Mouse (Mus musculus) gonadal fat pad, adult 2 months (tissue): ENCODE results near the gene Fam83g. TPM values are rescaled to one million over a fixed set of nuclear protein-coding genes. Genes with fewer than 3 reads are reported as not detected.

ENCODE experiments used
- DNase-seq: peaks from one replicate; pipeline ENCODE4 v3.0.0-alpha.2; 2012; ENCODE audit warnings: low read depth
- polyA plus RNA-seq: library from polyadenylated mRNA; depleted of rRNA; stranded (reverse); fragments of >200 nt; gene quantifications from 2 replicates; pipeline ENCODE4 v1.2.3, GENCODE M21; 2012

The Fam83g gene
- polyA plus RNA-seq, 1 experiment: 2.6 TPM

DNA sequence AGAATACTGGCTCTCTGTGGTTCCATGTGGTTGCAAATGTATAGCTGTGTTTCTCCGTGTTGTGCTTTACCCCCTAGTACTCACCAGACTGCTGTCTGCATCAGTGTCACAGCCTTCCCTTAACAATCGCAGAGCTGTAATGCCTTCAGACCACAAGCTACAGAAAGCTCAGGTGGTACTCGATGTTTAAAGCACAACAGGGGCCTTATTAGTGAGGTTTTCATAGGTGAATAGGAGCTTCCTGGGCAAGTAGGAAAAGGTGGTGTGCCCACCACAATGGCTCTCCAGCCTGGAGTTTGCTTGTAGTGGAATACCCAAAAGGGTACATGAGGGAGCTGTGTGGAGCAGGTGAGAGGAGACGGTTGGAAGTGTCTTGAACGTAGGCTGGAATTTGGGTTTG is 31.7 kb upstream of the Fam83g start:
- no peak for DNase-seq

DNA sequence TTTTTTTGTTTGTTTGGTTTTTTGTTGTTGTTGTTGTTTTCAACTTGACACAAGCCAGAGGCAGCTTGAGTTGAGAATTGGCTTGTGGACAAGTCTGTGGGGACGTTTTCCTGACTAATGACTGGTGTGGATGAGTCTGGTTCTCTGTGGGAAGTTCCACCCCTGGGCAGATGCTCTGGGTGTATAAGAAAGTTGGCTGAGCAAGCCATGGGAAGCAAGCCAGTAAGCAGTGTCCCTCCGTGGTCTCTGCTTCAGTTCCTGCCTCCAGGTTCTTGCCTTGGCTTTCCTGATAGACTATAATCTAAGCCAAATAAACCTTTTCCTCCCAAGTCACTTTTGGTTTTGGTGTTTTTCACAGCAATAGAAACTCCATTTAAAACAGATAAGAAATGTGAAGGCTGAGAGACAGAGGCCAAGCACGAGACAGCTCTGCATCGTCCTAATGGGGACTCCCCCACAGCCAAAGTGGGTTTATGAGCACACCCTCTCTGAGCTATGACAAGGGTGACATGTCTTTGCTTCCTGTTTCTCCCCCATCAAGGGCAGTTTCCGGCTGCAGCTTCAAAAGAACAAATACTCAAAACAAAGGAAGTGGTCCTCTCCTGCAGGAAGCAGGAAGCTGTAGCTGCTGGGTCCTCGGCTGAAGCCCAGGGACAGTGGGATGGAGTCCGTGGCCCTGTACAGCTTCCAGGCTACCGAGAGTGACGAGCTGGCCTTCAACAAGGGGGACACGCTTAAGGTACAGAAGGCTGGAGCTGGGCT is 31.0 kb upstream of the Fam83g start, which contains the start of gene Grap:
Gene Grap, plus strand, starts transcription at position 580 of the 762 bp plus-strand sequence.
- no peak for DNase-seq

DNA sequence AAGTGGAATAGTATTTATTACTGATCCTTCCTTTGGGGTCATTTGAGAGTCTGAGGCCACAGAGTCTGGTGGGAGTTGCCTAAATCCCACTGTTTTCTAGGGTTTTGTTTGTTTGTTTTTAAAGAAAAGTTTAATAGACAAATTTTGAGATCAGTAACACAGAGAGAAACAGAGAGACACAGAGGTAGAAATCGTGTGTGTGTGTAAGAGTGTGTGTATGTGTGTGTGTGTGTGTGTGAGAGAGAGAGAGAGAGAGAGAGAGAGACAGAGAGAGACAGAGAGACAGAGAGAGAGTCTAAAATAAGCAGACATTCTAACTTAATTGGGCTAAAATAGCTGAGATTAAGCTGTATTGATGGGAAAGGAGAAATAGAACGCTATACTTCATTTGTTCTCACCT is 30.3 kb upstream of the Fam83g start:
- no peak for DNase-seq

GRCm38 (mm10) chr11:61654786-61655311 is 29.0 kb upstream of the Fam83g start:
- no peak for DNase-seq

DNA sequence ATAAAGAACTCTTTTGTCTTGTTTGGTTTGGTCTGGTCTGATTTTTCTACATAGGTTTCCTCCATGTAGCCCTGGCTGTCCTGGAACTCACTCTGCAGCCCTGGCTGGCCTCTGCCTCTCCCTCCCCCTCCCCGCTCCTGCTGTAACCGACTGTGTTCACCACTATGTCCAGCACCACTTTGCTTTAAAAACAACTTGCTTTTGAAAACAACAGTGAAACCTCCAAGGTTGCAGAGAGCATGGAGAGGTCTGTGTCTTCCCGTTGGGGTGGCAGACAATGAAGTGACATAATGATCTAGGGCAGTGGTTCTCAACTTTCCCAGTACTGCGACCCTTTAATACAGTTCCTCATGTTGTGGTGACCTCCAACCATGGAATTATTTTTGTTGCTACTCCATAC is 28.2 kb upstream of the Fam83g start:
- DNase-seq: no peak

DNA sequence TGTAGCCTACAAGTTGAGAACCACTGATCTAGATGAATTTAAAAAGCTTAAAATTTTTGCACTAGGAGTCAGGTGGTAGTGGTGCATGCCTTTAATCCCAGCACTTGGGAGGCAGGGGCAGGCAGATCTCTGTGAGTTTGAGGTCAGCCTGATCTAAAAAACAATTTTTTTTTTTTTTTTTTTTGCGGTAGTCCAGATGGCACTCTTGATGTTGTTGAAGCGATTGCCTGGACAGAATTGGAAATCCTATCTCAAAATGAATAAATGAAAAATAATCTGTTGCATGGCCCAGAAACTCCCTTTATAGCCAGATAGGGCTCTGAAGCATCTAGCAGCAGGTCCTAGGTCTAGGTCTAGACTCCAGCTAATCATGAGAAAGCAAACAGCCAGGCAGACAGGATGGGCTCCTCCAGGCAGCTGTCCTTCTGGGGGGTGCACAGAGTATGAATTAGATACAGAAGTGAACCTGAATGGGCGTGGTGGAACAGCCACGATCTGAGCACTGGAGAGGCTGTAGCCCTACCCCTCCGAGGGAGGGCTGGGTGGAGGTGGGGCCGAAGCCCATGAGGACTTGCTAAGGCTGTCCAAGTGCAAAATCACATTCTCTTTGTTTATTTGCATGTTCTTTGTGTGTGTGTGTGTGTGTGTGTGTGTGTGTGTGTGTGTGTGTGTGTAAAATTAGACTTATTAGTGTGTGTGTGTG is 27.6 kb upstream of the Fam83g start:
- no peak for DNase-seq

DNA sequence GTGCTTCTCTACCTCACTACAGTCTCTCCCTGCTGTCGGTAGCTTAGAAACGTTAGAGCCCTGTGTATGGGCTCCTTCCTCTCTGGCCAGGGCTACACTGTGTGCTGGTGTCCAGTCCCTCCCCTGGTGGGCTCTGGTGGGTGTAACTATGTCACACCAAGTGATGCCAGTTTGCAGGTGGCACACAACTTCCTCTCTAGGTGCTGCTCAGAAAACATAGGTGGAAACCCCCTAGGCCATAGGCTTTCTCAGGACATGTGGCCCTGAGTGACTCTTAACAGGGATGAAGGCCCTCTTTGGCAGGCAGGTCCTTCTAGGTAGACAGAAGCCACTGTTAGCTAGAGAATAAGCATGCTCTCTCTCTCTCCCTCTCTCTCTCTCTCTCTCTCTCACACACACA is 26.5 kb upstream of the Fam83g start:
- no peak for DNase-seq

- DNase-seq: no peak
Measured at GRCm38 (mm10) chr11:61658360-61658922, 25.4 kb upstream of the Fam83g start.

DNA sequence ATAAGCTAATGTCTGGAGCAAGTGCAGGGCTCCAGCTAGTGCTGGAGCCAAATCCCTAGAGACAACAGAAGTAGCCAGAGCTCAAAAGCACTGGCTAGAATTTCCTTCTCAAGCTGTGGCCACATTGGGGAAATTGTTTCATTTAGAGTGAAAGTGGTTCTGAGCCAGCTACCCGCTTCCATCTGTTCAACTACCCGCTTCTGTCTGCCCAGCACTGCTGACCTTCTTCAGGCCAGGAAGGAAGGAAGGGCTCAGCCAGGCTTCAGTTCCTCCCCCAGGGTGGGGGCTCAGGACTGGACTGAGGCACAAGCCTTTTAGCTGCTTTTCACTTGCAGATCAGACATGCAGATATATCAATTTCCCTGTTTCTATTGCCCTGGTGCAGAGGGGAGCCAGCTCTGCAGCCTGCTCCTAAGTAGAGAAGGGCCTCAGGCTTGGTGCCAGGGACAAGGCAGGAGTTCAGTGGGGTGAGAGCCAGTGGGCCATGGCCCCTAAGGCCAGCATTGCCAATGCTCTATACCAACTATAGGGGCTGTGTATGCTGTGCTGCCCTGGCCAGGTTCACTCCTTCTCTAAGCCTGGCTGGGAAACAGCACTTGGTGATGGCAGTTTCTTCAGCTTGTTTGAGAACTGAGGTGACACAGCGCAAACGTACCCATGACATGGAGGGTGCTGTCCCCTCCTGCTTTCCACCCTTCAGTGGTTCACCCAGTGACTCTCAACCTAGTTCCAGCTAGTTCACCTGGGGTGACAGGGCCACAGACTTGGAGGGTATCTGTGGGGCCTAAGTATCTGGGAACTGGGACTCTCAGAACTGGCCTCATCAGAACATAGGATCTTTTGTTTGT is 24.7 kb upstream of the Fam83g start:
- DNase-seq: no peak

DNA sequence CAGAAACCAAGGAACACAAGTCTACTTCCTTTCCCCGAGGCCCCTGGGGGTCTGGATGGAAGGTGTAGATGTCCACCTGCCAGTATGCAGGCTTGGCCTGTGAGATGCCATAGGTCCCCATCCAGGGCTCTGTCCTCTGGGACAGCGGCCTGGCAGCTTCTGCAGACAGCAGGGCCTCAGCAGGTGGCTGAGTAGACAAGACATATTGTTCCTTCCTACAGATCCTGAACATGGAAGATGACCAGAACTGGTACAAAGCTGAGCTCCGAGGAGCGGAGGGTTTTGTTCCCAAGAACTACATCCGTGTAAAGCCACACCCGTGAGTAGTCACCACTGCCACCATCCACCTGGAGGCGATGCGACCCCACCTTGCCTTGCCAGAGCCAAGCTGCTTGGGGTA is 23.9 kb upstream of the Fam83g start:
- DNase-seq: no peak

- DNase-seq: no peak
Measured at GRCm38 (mm10) chr11:61660806-61661392, 23.0 kb upstream of the Fam83g start.

- no peak for DNase-seq
Measured at GRCm38 (mm10) chr11:61662189-61662588, 21.7 kb upstream of the Fam83g start.

GRCm38 (mm10) chr11:61665401-61665800 is 18.5 kb upstream of the Fam83g start:
- no peak for DNase-seq

GRCm38 (mm10) chr11:61665991-61666799 is 17.7 kb upstream of the Fam83g start:
- DNase-seq: no peak

- DNase-seq: no peak
Measured at GRCm38 (mm10) chr11:61667248-61667647, 16.6 kb upstream of the Fam83g start.

- no peak for DNase-seq
Measured at GRCm38 (mm10) chr11:61667782-61668181, 16.1 kb upstream of the Fam83g start.

DNA sequence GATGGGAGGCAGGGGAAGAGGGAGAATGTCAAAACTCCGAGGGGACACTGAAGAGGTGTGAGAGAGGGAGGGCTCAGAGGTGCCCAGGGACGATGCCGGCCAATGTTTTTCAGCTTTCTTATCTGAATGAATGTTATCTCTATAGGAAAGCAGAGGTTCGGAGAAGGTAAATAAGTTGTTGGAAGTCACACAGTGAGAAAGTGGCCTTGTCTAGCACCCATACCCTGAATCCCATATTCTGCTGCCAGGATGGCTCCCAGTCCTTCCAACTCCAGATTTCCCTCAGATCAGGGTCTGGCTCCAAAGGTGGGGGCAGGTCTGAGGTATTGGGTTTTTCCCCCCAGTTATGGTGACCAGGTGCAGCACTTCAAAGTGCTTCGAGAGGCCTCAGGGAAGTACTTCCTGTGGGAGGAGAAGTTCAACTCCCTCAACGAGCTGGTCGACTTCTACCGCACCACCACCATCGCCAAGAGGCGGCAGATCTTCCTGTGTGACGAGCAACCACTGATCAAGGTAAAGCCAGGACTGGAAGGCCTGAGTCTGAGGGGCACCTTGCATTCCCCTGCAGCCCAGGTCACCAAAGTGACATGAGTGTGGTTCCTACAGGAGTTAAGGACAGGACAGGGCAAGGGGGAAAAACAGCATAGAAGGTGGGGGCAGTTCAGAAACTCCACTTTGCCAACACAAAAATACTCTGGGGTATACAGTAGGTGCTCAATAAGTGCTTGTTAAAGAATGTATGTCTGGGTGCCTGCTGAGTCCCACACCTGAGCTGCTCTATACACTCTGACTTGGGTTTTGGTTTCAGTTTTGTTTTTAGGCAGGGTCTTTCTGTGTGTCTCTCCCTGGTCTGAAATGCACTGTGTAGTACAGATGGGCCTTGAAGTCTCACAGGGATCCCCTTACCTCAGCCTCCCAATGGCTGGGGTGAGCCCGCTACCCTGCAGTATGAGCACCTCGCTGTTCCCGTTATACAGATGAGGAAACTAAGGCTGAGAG is 14.1 kb upstream of the Fam83g start:
- no peak for DNase-seq

DNA sequence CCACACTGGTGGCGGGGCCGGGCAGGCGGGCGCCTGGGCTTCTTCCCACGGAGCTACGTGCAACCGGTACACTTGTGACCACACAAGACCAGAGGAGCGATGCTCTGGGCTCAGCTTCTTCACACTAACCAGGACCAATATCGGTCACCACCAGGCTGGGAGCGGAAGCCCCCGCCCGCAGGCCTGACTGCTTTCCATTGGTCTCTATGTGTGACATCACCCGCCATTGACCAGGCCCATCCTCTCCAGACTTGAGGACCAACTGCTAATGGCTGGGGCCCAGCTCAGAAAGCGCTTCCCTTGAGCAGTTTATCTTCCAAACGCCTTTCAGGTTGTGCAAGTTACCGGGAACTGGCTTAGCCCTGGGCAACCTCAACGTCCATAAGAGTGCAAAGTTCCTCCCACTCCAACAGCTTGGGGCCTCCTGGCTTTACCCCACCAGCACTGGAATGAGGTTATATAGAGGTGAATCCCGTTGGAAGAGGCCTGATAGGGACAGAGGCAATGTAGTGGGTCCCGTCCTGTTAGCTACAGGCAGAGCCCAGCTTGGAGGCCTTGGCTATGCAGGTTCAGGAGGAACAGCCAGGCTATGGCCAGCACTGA is 12.0 kb upstream of the Fam83g start:
- no peak for DNase-seq

DNA sequence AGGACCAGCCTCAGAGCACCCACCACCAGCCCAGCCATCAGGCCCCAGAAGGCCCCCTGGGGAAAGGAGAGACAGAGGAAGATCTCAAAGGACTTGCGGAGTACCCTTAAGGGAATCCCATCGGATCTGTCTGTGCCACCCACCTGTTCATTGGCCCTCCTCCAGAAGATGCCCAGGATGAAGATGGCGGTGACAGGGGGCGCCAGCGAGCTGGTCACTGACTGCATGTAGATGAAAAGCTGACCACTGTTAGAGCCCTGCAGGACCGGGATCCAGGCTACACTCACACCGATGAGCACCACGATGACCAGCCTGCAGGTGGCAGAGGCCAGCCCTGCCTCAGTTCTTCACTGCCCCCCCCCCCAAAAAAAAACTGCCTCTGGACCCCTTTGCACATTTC is 10.2 kb upstream of the Fam83g start:
- no peak for DNase-seq
